Mouse (Mus musculus) lung, adult 2 months (tissue): Measurements from ENCODE around the gene Hdx. TPM values are rescaled to one million over a fixed set of nuclear protein-coding genes. Genes with fewer than 3 reads are reported as not detected.

Experiments used
- DNase-seq: peaks from one replicate; pipeline ENCODE4 v3.0.0; 2022
- H3K4me1 ChIP-seq: fragments of 200-500 bp; 2 replicates; pipeline ENCODE4 v1.6.1; 2011; ENCODE audit warnings: low read length; ENCODE audit not compliant: control insufficient read depth, insufficient read depth
- H3K4me3 ChIP-seq: fragments of 200-500 bp; replicated peaks from 2 replicates; pipeline ENCODE3; 2011; ENCODE audit warnings: low read depth, mild to moderate bottlenecking, control low read depth, low read length; ENCODE audit errors: extremely low read depth
- CTCF ChIP-seq: fragments of 200-500 bp; IDR thresholded peaks from 2 replicates; pipeline ENCODE4 v1.5.1; 2011; ENCODE audit warnings: mild to moderate bottlenecking, low read length, control low read depth; ENCODE audit not compliant: insufficient read depth
- POLR2A ChIP-seq: fragments of 200-500 bp; IDR thresholded peaks from 2 replicates; pipeline ENCODE4 v1.6.1; 2011; ENCODE audit warnings: low read depth, mild to moderate bottlenecking, control low read depth, low read length, borderline replicate concordance; ENCODE audit errors: extremely low read depth
- WGBS: fragments of 180-500 bp; shearing (Covaris S2); methylation state at CpG from one replicate; pipeline ENCODE4 v1.1.7; 2018; 5-methylcytosine and 5-hydroxymethylcytosine counted together
- polyA plus RNA-seq: library from polyadenylated mRNA; depleted of rRNA; stranded (reverse); fragments of >200 nt; gene quantifications from 2 replicates; pipeline ENCODE4 v1.2.3, GENCODE M21; 2012; rRNA removed

Gene Hdx
- 0.28 and 0.58 TPM in 2 replicates for polyA plus RNA-seq

- 20% methylated on average over 26 of the region's 26 CpGs for WGBS
- Histone ChIP-seq H3K4me3 (peak within 1 kb of the TSS; percentile 79), H3K4me1 (no peaks in the 10 kb centered on the region)
- DNase-seq: peak; percentile 17
- TF ChIP-seq CTCF (no peak), POLR2A (peak; percentile 14; the same call in 1 of the 2 replicates)
Observed at GRCm38 (mm10) chrX:111696356-111697282, at the start of gene Hdx. Hdx (minus strand) TSS chrX:111697079.

GRCm38 (mm10) chrX:111685665-111686064 lies 11.2 kb downstream of the Hdx start:
- DNase-seq: no peak
- 49% methylated on average over 3 of the region's 3 CpGs for WGBS
- TF ChIP-seq CTCF: no peak
- no peak for TF ChIP-seq POLR2A
- Histone ChIP-seq H3K4me1 (no peaks in the 10 kb centered on the region), H3K4me3 (no peak overlapping the region)

- no peak for TF ChIP-seq POLR2A
- no peak for TF ChIP-seq CTCF
- Histone ChIP-seq H3K4me1 (no peaks in the 10 kb centered on the region), H3K4me3 (no peak overlapping the region)
- DNase-seq: no peak
- 55% methylated on average over 3 of the region's 3 CpGs for WGBS
Observed at GRCm38 (mm10) chrX:111671685-111672084, 25.2 kb downstream of the Hdx start.

- H3K4me3 ChIP-seq: no peak overlapping the region
- TF ChIP-seq POLR2A (no peak), CTCF (no peak)
- WGBS: 53% methylated on average over 5 of the region's 5 CpGs
- DNase-seq: no peak
- no peaks in the 10 kb centered on the region for H3K4me1 ChIP-seq
Observed at GRCm38 (mm10) chrX:111660381-111660780, 36.5 kb downstream of the Hdx start.

- no peak for TF ChIP-seq POLR2A
- no peak for TF ChIP-seq CTCF
- 79% methylated on average over 4 of the region's 4 CpGs for WGBS
Observed at GRCm38 (mm10) chrX:111658671-111659070, 38.2 kb downstream of the Hdx start.

GRCm38 (mm10) chrX:111644945-111645344 lies 51.9 kb downstream of the Hdx start:
- Histone ChIP-seq H3K4me1 (no peaks in the 10 kb centered on the region), H3K4me3 (no peak overlapping the region)
- no peak for TF ChIP-seq POLR2A
- TF ChIP-seq CTCF: no peak
- no peak for DNase-seq
- WGBS: 63% methylated on average over 4 of the region's 4 CpGs

More at GRCm38 (mm10) chrX:111658671-111659070, 38.2 kb downstream of the Hdx start:
- DNase-seq: no peak
- H3K4me3 ChIP-seq: no peak overlapping the region
- H3K4me1 ChIP-seq: no peaks in the 10 kb centered on the region

GRCm38 (mm10) chrX:111640616-111641015 lies 56.3 kb downstream of the Hdx start:
- no peak for TF ChIP-seq CTCF
- no peak for TF ChIP-seq POLR2A
- H3K4me1 ChIP-seq: no peaks in the 10 kb centered on the region
- no peak for DNase-seq
- 78% methylated on average over 5 of the region's 5 CpGs for WGBS
- no peak overlapping the region for H3K4me3 ChIP-seq

- Histone ChIP-seq H3K4me1 (no peaks in the 10 kb centered on the region), H3K4me3 (no peak overlapping the region)
- TF ChIP-seq POLR2A (no peak), CTCF (no peak)
- WGBS: 84% methylated on average over 2 of the region's 2 CpGs
- no peak for DNase-seq
Observed at GRCm38 (mm10) chrX:111597631-111598161, 99.2 kb downstream of the Hdx start.

GRCm38 (mm10) chrX:111587616-111588015 lies 109.3 kb downstream of the Hdx start:
- TF ChIP-seq POLR2A (no peak), CTCF (no peak)
- 59% methylated on average over 4 of the region's 4 CpGs for WGBS
- DNase-seq: no peak

More at GRCm38 (mm10) chrX:111587616-111588015, 109.3 kb downstream of the Hdx start:
- H3K4me3 ChIP-seq: no peak overlapping the region
- no peaks in the 10 kb centered on the region for H3K4me1 ChIP-seq
